Comparison of ENCODE assay signal across 30 mouse cellular contexts in genomic region chr4:88179296-88179695, GRCm38 (mm10).
DNase-seq lines count a peak whose midpoint lies in the region; ATAC-seq and TF ChIP-seq lines count a peak whose summit lies in the region.
"Had no signal": no experiment of that assay in that cellular context is flagged by ENCODE, and none has a peak within 500 bp of the region (broad histone marks: within the 10 kb centered on the region; RNA-seq: fewer than 3 reads in every experiment).

No protein-coding gene starts in this region.

- CTCF ChIA-PET in Patski (lab: Charles Lee), result no interaction called here

- TF ChIP-seq CTCF in CH12.LX (conservative IDR thresholded peaks at IDR 0.05 in 1 of 2, IDR thresholded peaks at IDR 0.05 in 1 of 2; ENCODE audit: low read depth in 2 of 2, low read length in 2 of 2) (no peak), Patski (IDR thresholded peaks at IDR 0.05) (no peak)
- TF ChIP-seq CTCF in cerebellum, adult 2 months (IDR thresholded peaks at IDR 0.05; ENCODE audit: borderline replicate concordance, insufficient read depth, low read depth, low read length), result no peak

- H3K9ac ChIP-seq in CH12.LX (ENCODE audit: insufficient read depth, low read depth), result no peak overlapping the region
- H3K9ac ChIP-seq: embryonic facial prominence, embryonic 13.5 days; forebrain, embryonic 12.5 days; forebrain, embryonic 15.5 days; heart, embryonic 13.5 days; hindbrain, embryonic 14.5 days had no signal

- POLR2A ChIA-PET in Patski (lab: Charles Lee), result no interaction called here

- TF ChIP-seq RAD21 in CH12.LX (IDR thresholded peaks at IDR 0.05; ENCODE audit: low read depth, low read length), result no peak

- H3K27me3 ChIP-seq in CH12.LX (replicated peaks), result no peaks in the 10 kb centered on the region
- no peaks in the 10 kb centered on the region for H3K27me3 ChIP-seq in Patski
- H3K27me3 ChIP-seq in cerebellum, adult 2 months (ENCODE audit: control insufficient read depth, insufficient read depth, low read length), result no peaks in the 10 kb centered on the region
- H3K27me3 ChIP-seq: embryonic facial prominence, embryonic 13.5 days; forebrain, embryonic 12.5 days; forebrain, embryonic 15.5 days; heart, embryonic 13.5 days had no signal

- no peak for TF ChIP-seq POLR2A in CH12.LX (IDR thresholded peaks at IDR 0.05; ENCODE audit: low read depth, low read length)
- no peak for TF ChIP-seq POLR2A in cerebellum, adult 2 months (IDR thresholded peaks at IDR 0.05; ENCODE audit: borderline replicate concordance, insufficient read depth, low read length)

- TF ChIP-seq EP300 in CH12.LX (IDR thresholded peaks at IDR 0.05; ENCODE audit: low read length), result peak; percentile 69

- no peaks in the 10 kb centered on the region for H3K79me2 ChIP-seq in CH12.LX (replicated peaks; ENCODE audit: control insufficient read depth, extremely low read depth, insufficient read depth, poor library complexity, severe bottlenecking)

- no peak overlapping the region for H3K4me3 ChIP-seq in CH12.LX (replicated peaks in 1 of 3; ENCODE audit: low read depth in 2 of 3, low read length in 2 of 3, poor library complexity in 1 of 3)
- H3K4me3 ChIP-seq in cerebellum, adult 2 months (replicated peaks; ENCODE audit: insufficient read depth, low read depth, low read length), result no peak overlapping the region
- H3K4me3 ChIP-seq: embryonic facial prominence, embryonic 10.5 days; embryonic facial prominence, embryonic 13.5 days; erythroblast, embryonic 14.5 days; forebrain, embryonic 12.5 days; forebrain, embryonic 15.5 days; heart, adult 2 months; heart, embryonic 10.5 days; heart, embryonic 13.5 days had no signal

- peaks cover 2 to 9% of the 10 kb centered on the region in 2 experiments; a peak in 1 of 4 replicates for H3K4me1 ChIP-seq in CH12.LX (ENCODE audit: control insufficient read depth in 1 of 2, insufficient read depth in 2 of 2)
- no peaks in the 10 kb centered on the region for H3K4me1 ChIP-seq in cerebellum, adult 2 months (ENCODE audit: control insufficient read depth, insufficient read depth, low read length)
- H3K4me1 ChIP-seq: embryonic facial prominence, embryonic 10.5 days; forebrain, embryonic 12.5 days; heart, embryonic 10.5 days had no signal

- 89% methylated on average over 2 of the region's 2 CpGs for WGBS in cerebellum, adult 2 months

- no peak overlapping the region for H3K4me2 ChIP-seq in CH12.LX (ENCODE audit: insufficient read depth, low read depth, poor library complexity, severe bottlenecking)
- H3K4me2 ChIP-seq: embryonic facial prominence, embryonic 13.5 days; forebrain, embryonic 12.5 days; forebrain, embryonic 15.5 days; heart, embryonic 13.5 days; hindbrain, embryonic 14.5 days had no signal

- DNase-seq in 3T3-L1 (ENCODE audit: low read depth, low spot score), result peak; percentile 70
- DNase-seq in CH12.LX (ENCODE audit: extremely low read depth), result peak; percentile 21
- DNase-seq in Patski (ENCODE audit: low read depth, low spot score), result no peak
- no peak for DNase-seq in cerebellum, adult 2 months
- DNase-seq in B cell, adult 2 months, result no peak
- no peak for DNase-seq in right cerebral cortex, postnatal 25 days
- no peak for DNase-seq in layer of hippocampus, adult 18-20 months (ENCODE audit: low spot score in 2 of 2)
- DNase-seq: adrenal gland, adult 2 months; adrenal gland, postnatal 14 days; cerebellum, adult 11 months; cerebellum, adult 8-10 months; cerebellum, postnatal 10 days; cerebellum, postnatal 36 days; embryo, embryonic 11 days; gastrocnemius, postnatal 10 days; gastrocnemius, postnatal 36 days; heart, adult 2 months; heart, postnatal 14 days; heart, postnatal 4 days had no signal

- peaks cover 0 to 32% of the 10 kb centered on the region in 2 experiments for H3K36me3 ChIP-seq in CH12.LX (replicated peaks in 1 of 2; ENCODE audit: control insufficient read depth in 1 of 2, insufficient read depth in 1 of 2, low read length in 1 of 2)
- H3K36me3 ChIP-seq: forebrain, embryonic 12.5 days; forebrain, embryonic 15.5 days; heart, embryonic 10.5 days had no signal

- in situ Hi-C loops in CH12.LX (cut with MboI; ENCODE audit: low pct_ligation_motif_present, low pct_unique_long_range_greater_than_20kb, low sequenced_read_pairs) (no loop called here), Patski (cut with MboI; ENCODE audit: low pct_unique_long_range_greater_than_20kb) (no loop called here)

- dilution Hi-C loops in CH12.LX (cut with MboI; ENCODE audit: extremely low pct_ligation_motif_present, extremely low pct_unique_long_range_greater_than_20kb, low sequenced_read_pairs), result no loop called here

- H3K27ac ChIP-seq in CH12.LX (ENCODE audit: insufficient read depth, low read depth), result no peak overlapping the region
- H3K27ac ChIP-seq in cerebellum, adult 2 months (ENCODE audit: insufficient read depth, low read length), result no peak overlapping the region
- H3K27ac ChIP-seq: embryonic facial prominence, embryonic 10.5 days; embryonic facial prominence, embryonic 13.5 days; forebrain, embryonic 12.5 days; forebrain, embryonic 15.5 days; heart, adult 2 months; heart, embryonic 10.5 days; heart, embryonic 13.5 days; hindbrain, embryonic 14.5 days; hindbrain, postnatal 0 days had no signal

- ATAC-seq in Patski, result peak; percentile 82
- ATAC-seq: forebrain, embryonic 15.5 days; hindbrain, postnatal 0 days; intestine, postnatal 0 days had no signal

- H3K9me3 ChIP-seq in CH12.LX (replicated peaks; ENCODE audit: low read length), result no peaks in the 10 kb centered on the region
- H3K9me3 ChIP-seq: embryonic facial prominence, embryonic 10.5 days; embryonic facial prominence, embryonic 13.5 days; forebrain, embryonic 12.5 days; forebrain, embryonic 15.5 days; G1E; heart, embryonic 10.5 days; heart, embryonic 13.5 days had no signal

TF ChIP-seq in CH12.LX, 34 proteins besides CTCF, POLR2A, EP300 and RAD21:
- TF ChIP-seq E2F4 (IDR thresholded peaks at IDR 0.05; ENCODE audit: insufficient replicate concordance, low read depth, low read length) (no peak), IRF4 (IDR thresholded peaks at IDR 0.05; ENCODE audit: low read depth, low read length) (peak; percentile 31; the same call in 1 of the 2 replicates), TBP (conservative IDR thresholded peaks at IDR 0.05; ENCODE audit: low read depth, low read length) (no peak), SMC3 (IDR thresholded peaks at IDR 0.05; ENCODE audit: low read depth, low read length) (no peak), MEF2A (IDR thresholded peaks at IDR 0.05; ENCODE audit: borderline replicate concordance, low read depth, low read length) (no peak), ELF1 (IDR thresholded peaks at IDR 0.05; ENCODE audit: low read depth, low read length) (no peak), JUND (conservative IDR thresholded peaks at IDR 0.05; ENCODE audit: low read depth, low read length) (peak; percentile 35; the same call in 1 of the 2 replicates), JUN (IDR thresholded peaks at IDR 0.05; ENCODE audit: insufficient read depth, low read depth, low read length) (0 out of 2 replicates have a peak, but pooled peaks have one; percentile 24), POLR2AphosphoS2 (IDR thresholded peaks at IDR 0.05; ENCODE audit: low read depth, low read length) (no peak), USF2 (conservative IDR thresholded peaks at IDR 0.05; ENCODE audit: low read depth, low read length) (no peak)

Comparison
In these comparisons a context has a peak if more than half of its experiments do, and no peak if none do; other contexts are left out.
1. DNase-seq: peak in 3T3-L1 (single experiment) and CH12.LX (single experiment); none in Patski (single experiment), cerebellum, adult 2 months (0 of 2), B cell, adult 2 months (0 of 2), right cerebral cortex, postnatal 25 days (single experiment) and layer of hippocampus, adult 18-20 months (0 of 2).